Mouse (Mus musculus): ENCODE measurements at regions not wholly inside any gene's neighbourhood (a gene's known extent, or its start where the extent isn't known, plus 50 kb on each side); places are given as distances from the start of the nearest gene placed in this dataset.

- Histone ChIP-seq H3K79me2 (ENCODE audit: control insufficient read depth, insufficient read depth, low read length, poor library complexity) (no peaks in the 10 kb centered on the region), H3K27me3 (ENCODE audit: control insufficient read depth in 1 of 2, insufficient read depth in 2 of 2, low read length in 2 of 2) (no peaks in the 10 kb centered on the region), H3K9ac (ENCODE audit: control insufficient read depth, low read depth, low read length, poor library complexity, severe bottlenecking) (no peak overlapping the region), H3K4me1 (ENCODE audit: control insufficient read depth in 1 of 2, insufficient read depth in 2 of 2, low read length in 2 of 2) (no peaks in the 10 kb centered on the region), H3K9me3 (replicated peaks; ENCODE audit: insufficient read depth, low read length) (no peaks in the 10 kb centered on the region), H3K4me3 (ENCODE audit: control insufficient read depth in 1 of 2, insufficient read depth in 1 of 2, low read depth in 2 of 2, low read length in 2 of 2) (no peak overlapping the region), H3K36me3 (ENCODE audit: control insufficient read depth in 1 of 2, insufficient read depth in 2 of 2, low read length in 2 of 2) (no peaks in the 10 kb centered on the region), H3K27ac (ENCODE audit: control insufficient read depth, low read depth, low read length) (no peak overlapping the region)
- no peak for DNase-seq (ENCODE audit: low read depth, low spot score)
- TF ChIP-seq MYB (IDR thresholded peaks at IDR 0.05; ENCODE audit: low read depth, low read length) (no peak), USF2 (IDR thresholded peaks at IDR 0.05; ENCODE audit: borderline replicate concordance in 1 of 2, insufficient read depth in 1 of 2, low read depth in 1 of 2, low read length in 2 of 2) (no peak), UBTF (IDR thresholded peaks at IDR 0.05; ENCODE audit: borderline replicate concordance, insufficient read depth, low read depth, low read length) (no peak), MAFK (IDR thresholded peaks at IDR 0.05; ENCODE audit: borderline replicate concordance, low read depth, low read length) (no peak), POLR2AphosphoS5 (IDR thresholded peaks at IDR 0.05; ENCODE audit: borderline replicate concordance, low read depth, low read length) (no peak), CTCF (IDR thresholded peaks at IDR 0.05 in 2 of 3, conservative IDR thresholded peaks at IDR 0.05 in 1 of 3; ENCODE audit: control insufficient read depth in 1 of 3, insufficient read depth in 1 of 3, low read depth in 2 of 3, low read length in 3 of 3, poor library complexity in 1 of 3, severe bottlenecking in 1 of 3) (no peak), TCF12 (IDR thresholded peaks at IDR 0.05; ENCODE audit: low read depth, low read length) (no peak), SMC3 (IDR thresholded peaks at IDR 0.05; ENCODE audit: low read depth, low read length) (no peak)
These were observed 270.0 kb upstream of the Slc7a11 start for GRCm38 (mm10) chr3:50713463-50713862.

- no peaks in the 10 kb centered on the region for H3K36me3 ChIP-seq (ENCODE audit: control insufficient read depth in 1 of 2, insufficient read depth in 2 of 2, low read length in 2 of 2)
- H3K4me1 ChIP-seq (ENCODE audit: control insufficient read depth in 1 of 2, insufficient read depth in 2 of 2, low read length in 2 of 2): no peaks in the 10 kb centered on the region
- H3K4me3 ChIP-seq (ENCODE audit: control insufficient read depth in 1 of 2, insufficient read depth in 1 of 2, low read depth in 2 of 2, low read length in 2 of 2): no peak overlapping the region
- DNase-seq (ENCODE audit: low read depth, low spot score): no peak
- no peaks in the 10 kb centered on the region for H3K79me2 ChIP-seq (ENCODE audit: control insufficient read depth, insufficient read depth, low read length, poor library complexity)
- peaks cover 0 to 2% of the 10 kb centered on the region in 2 experiments; a peak in 2 of 4 replicates for H3K27me3 ChIP-seq (ENCODE audit: control insufficient read depth in 1 of 2, insufficient read depth in 2 of 2, low read length in 2 of 2)
- H3K9me3 ChIP-seq (replicated peaks; ENCODE audit: insufficient read depth, low read length): no peaks in the 10 kb centered on the region
- no peak overlapping the region for H3K9ac ChIP-seq (ENCODE audit: control insufficient read depth, low read depth, low read length, poor library complexity, severe bottlenecking)
- TF ChIP-seq TCF12 (IDR thresholded peaks at IDR 0.05; ENCODE audit: low read depth, low read length) (no peak), GABPA (IDR thresholded peaks at IDR 0.05; ENCODE audit: low read depth, low read length) (no peak), RCOR1 (IDR thresholded peaks at IDR 0.05; ENCODE audit: low read depth, low read length) (no peak), HCFC1 (IDR thresholded peaks at IDR 0.05; ENCODE audit: low read depth, low read length) (no peak), RAD21 (IDR thresholded peaks at IDR 0.05; ENCODE audit: low read depth, low read length) (no peak), E2F4 (IDR thresholded peaks at IDR 0.05; ENCODE audit: borderline replicate concordance, low read depth, low read length) (no peak), MXI1 (IDR thresholded peaks at IDR 0.05; ENCODE audit: low read depth, low read length) (no peak), NRF1 (IDR thresholded peaks at IDR 0.05; ENCODE audit: insufficient read depth, low read depth, low read length, poor library complexity, severe bottlenecking) (no peak)
- no peak overlapping the region for H3K27ac ChIP-seq (ENCODE audit: control insufficient read depth, low read depth, low read length)
These were observed 266.1 kb upstream of the Slc7a11 start for GRCm38 (mm10) chr3:50709415-50709989.

Data from MEL (cell line).